Mouse (Mus musculus): Measurements from ENCODE around the gene Dag1.

GRCm38 (mm10) chr9:108189023-108189422 lies 74.7 kb downstream of the Dag1 start:
- TF ChIP-seq MAFK (IDR thresholded peaks at IDR 0.05; ENCODE audit: insufficient read depth, low read depth, low read length) = no peak
- no peak for TF ChIP-seq HCFC1 (IDR thresholded peaks at IDR 0.05; ENCODE audit: borderline replicate concordance, insufficient read depth, low read length)
- TF ChIP-seq CHD2 (IDR thresholded peaks at IDR 0.05; ENCODE audit: low read depth, low read length) = no peak
- TF ChIP-seq ZNF384 (IDR thresholded peaks at IDR 0.05; ENCODE audit: low read depth, low read length) = no peak

Measured in ES-E14 (cell line).